Mouse (Mus musculus) bone marrow macrophage, adult 2 months (primary cell): Measurements from ENCODE around the gene Itpa. TPM values are rescaled to one million over a fixed set of nuclear protein-coding genes. Genes with fewer than 3 reads are reported as not detected.

Experiments
- H3K27ac ChIP-seq: 2 replicates; pipeline ENCODE4 v1.5.1; 2012; ENCODE audit warnings: low read depth, low read length; ENCODE audit not compliant: insufficient read depth
- H3K4me1 ChIP-seq: 2 replicates; pipeline ENCODE4 v1.6.1; 2012; ENCODE audit warnings: low read length; ENCODE audit not compliant: control insufficient read depth, insufficient read depth
- H3K4me3 ChIP-seq: 2 replicates; pipeline ENCODE4 v1.5.1; 2012; ENCODE audit warnings: mild to moderate bottlenecking, low read length, moderate library complexity; ENCODE audit not compliant: insufficient read depth
- CTCF ChIP-seq: IDR thresholded peaks from 2 replicates; pipeline ENCODE4 v1.5.1; 2012; ENCODE audit warnings: low read depth, mild to moderate bottlenecking, low read length, moderate library complexity
- POLR2A ChIP-seq: IDR thresholded peaks from 2 replicates; pipeline ENCODE4 v1.6.1; 2012; ENCODE audit warnings: mild to moderate bottlenecking, low read depth, low read length, borderline replicate concordance
- polyA plus RNA-seq: library from polyadenylated mRNA; stranded (reverse); fragments of >200 nt; gene quantifications from 2 replicates; pipeline ENCODE4 v1.2.4, GENCODE M21; 2012; ENCODE audit not compliant: missing spikeins, insufficient read depth, insufficient read length

Itpa gene
- polyA plus RNA-seq, 1 experiment, result 22.7 TPM

DNA sequence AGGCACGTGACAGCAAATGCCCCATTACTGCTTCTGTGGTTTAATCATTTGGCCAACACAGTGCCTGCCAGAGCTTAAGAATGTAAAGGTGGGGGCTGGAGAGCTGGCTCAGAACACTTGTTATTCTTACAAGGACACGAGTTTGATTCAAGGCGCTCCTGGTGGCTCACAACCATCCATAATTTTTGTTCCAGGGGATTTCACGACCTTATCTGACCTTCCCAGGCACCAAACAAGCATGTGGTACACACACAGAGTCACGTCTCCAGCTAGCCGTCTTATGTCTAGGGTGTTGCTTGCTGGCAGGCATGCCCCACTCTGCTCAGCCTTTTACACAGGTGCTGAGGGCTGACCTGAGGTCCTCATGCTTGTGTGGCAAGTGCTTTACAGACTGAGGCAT is 50.5 kb downstream of the Itpa start:
- TF ChIP-seq CTCF (no peak), POLR2A (no peak)
- Histone ChIP-seq H3K4me1 (no peaks in the 10 kb centered on the region), H3K4me3 (no peak overlapping the region), H3K27ac (no peak overlapping the region)

DNA sequence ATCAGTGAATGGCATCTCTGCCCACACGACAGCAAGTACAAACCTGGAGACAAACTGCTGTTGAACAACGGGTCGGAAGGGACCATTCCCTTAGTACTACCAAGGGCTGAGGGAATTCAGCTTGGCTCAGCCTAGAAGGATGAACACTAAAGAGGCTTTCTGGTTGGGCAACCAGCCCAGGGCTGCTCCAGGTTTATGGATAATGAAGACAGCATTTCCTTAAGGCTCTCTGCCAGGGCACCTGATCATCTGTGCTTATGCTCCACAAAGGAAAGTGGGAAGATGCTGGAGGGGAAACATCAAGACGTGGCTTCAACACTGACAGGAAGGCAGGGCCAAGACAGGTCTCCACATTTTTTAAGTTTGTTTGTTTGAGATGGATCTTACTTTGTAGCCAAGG is 57.0 kb downstream of the Itpa start:
- no peak overlapping the region for H3K4me3 ChIP-seq
- H3K27ac ChIP-seq, result no peak overlapping the region
- peaks cover 16% of the 10 kb centered on the region for H3K4me1 ChIP-seq
- no peak for TF ChIP-seq CTCF
- TF ChIP-seq POLR2A, result no peak

DNA sequence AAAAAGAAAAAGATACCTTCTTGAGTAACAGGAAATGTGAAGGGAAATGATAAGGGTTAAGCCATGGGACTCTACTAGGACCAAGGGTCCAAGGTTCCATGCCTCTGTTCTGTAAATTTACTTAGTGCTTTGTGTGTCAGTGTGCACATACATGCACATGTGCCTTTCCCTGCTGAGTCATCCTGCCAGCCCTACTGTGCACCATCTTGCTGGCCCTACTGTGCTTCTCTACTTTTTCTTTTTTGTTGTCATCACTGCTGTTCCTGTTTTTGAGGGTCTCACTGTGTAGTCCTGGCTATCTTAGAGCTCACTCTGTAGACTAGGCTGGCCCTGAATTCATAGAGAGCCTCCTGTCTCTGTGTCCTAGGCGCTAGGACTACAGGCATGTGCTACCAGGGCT is 60.3 kb downstream of the Itpa start:
- Histone ChIP-seq H3K4me1 (peaks cover 40% of the 10 kb centered on the region), H3K27ac (peak overlapping the region; percentile 82), H3K4me3 (no peak overlapping the region)
- no peak for TF ChIP-seq POLR2A
- no peak for TF ChIP-seq CTCF

DNA sequence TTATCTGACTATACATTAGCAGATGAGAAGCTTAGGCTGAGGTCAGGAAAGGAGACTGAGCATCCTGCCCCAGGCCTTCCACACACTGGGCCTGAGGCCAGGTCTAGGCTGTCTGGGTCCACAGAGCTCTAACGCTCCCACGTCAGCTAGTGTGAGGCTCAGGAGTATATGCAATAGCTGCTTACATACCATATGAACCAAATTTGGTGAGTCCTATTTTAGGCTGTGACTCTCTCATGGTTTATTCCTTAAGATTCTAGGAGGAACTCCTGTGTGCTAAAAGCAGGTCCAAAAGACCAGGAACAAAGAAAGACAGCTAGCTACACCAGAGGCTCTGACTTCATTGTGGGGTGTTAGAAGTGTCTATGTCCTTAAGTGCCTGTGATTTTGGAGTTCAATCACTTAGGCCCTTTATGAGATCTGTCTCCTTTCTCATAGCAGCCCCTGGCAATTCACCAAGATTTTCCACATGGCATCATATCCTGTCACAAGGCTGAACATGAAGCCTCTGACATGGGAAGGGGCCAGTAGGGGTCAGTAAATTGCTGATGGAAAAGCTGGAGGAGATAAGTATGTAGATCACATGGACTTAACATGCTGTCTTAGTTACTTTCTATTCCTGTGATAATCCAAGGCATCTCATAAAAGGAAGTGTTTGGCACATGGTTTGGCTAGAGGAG is 61.6 kb downstream of the Itpa start:
- Histone ChIP-seq H3K27ac (peak overlapping the region; percentile 82), H3K4me3 (no peak overlapping the region), H3K4me1 (peaks cover 40% of the 10 kb centered on the region)
- no peak for TF ChIP-seq CTCF
- TF ChIP-seq POLR2A, result no peak

DNA sequence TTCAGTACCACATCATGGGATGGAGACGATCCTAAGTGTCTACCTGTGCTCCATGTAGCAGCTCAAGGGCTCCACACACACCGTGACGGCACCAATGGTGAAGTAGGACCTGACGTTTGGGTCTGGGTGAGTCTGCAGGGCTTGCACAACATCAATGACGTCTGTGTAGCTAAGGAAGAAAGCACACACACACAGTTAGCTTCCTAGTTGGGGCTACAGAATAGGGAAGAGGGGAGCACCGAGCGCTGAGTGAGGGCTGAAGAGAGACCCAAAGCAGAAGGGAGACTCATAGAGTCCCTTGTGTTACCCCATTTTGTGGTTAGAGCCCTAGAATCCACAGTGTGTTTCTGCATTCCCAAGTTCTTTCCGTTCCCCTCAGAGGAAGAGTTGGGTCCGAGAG is 63.3 kb downstream of the Itpa start:
- H3K4me3 ChIP-seq, result no peak overlapping the region
- peaks cover 40% of the 10 kb centered on the region for H3K4me1 ChIP-seq
- peak overlapping the region; percentile 52 for H3K27ac ChIP-seq
- TF ChIP-seq CTCF (no peak), POLR2A (no peak)

Other genes starting within 250 kb of the Itpa start
- 121 and 124 TPM in 2 replicates for gene Vps16, start 243.3 kb upstream of the Itpa start, polyA plus RNA-seq
- 14.1 and 15.7 TPM in 2 replicates for gene Pced1a, start 242.9 kb upstream of the Itpa start, polyA plus RNA-seq
- gene Ptpra, start 217.3 kb upstream of the Itpa start, polyA plus RNA-seq, result 195 and 229 TPM in 2 replicates
- 28.3 and 30.0 TPM in 2 replicates for gene Mrps26, start 103.9 kb upstream of the Itpa start, polyA plus RNA-seq
- gene Oxt, start 91.4 kb upstream of the Itpa start, polyA plus RNA-seq, result not detected in 2 replicates
- not detected in 2 replicates for gene Avp, start 85.1 kb upstream of the Itpa start, polyA plus RNA-seq
- 4.4 and 6.1 TPM in 2 replicates for gene Fastkd5, start 37.6 kb upstream of the Itpa start, polyA plus RNA-seq
- gene Ubox5, start 37.6 kb upstream of the Itpa start, polyA plus RNA-seq, result 5.0 and 6.1 TPM in 2 replicates
- gene Lzts3, start 24.8 kb upstream of the Itpa start, polyA plus RNA-seq, result 2.8 and 3.3 TPM in 2 replicates
- gene Ddrgk1, start 3.0 kb upstream of the Itpa start, polyA plus RNA-seq, result 115 and 134 TPM in 2 replicates
- 0.34 and 0.65 TPM in 2 replicates for gene Slc4a11, start 29.9 kb downstream of the Itpa start, polyA plus RNA-seq
- gene 4930402H24Rik, start 238.8 kb downstream of the Itpa start, polyA plus RNA-seq, result 22.8 and 27.0 TPM in 2 replicates
- gene Atrn, start 238.9 kb downstream of the Itpa start, polyA plus RNA-seq, result 11.0 and 11.5 TPM in 2 replicates